Mouse (Mus musculus) embryo, embryonic 10.5 days (tissue): ENCODE results near the gene Gnao1.

Source experiments
- DNase-seq: peaks from one replicate; pipeline ENCODE4 v3.0.0-alpha.2; 2015; ENCODE audit warnings: low spot score

Gnao1 gene

GRCm38 (mm10) chr8:93896841-93897551 lies 87.2 kb downstream of the Gnao1 start:
- DNase-seq = no peak

DNA sequence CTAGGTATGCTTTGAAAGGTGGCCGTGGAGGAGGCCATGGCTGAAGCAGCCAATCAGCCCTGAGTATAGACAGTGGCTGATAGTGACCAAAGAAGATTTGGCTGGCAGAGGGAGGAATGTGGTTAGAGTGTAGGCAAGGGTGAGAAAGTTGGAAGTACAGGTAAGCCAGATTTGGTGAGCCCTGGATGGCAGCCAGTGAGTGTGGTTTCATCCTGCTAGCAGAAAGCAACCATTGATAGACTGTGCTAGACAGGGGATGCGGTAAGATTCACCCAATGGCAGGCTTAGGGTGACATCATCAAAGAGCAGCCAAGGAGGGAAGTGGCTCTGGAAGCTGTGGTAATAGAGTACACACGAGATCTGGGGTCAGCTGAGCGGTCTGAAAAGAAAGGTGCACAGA lies 88.8 kb downstream of the Gnao1 start:
- DNase-seq = no peak

DNA sequence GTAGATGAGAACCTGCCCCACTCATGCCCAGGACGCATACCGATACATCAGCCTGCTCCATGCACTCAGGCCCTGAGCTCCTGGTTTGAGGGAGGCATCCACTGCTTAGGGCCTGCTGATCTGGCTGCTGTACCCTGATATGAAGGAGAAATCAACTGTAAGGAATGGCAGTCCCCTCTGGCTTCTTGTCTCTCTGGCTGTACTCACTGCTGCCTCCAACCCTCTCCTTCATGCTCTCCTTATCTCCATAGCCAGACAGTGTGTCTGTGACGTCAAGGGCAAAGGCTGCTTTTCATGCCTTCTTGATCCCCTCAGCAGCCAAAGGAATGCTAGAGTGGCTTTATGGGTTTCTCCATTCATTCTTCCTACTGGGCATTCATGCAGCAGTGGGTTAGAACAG lies 92.3 kb downstream of the Gnao1 start:
- no peak for DNase-seq

GRCm38 (mm10) chr8:93906961-93907360 lies 97.2 kb downstream of the Gnao1 start:
- no peak for DNase-seq

GRCm38 (mm10) chr8:93907987-93908441 lies 98.2 kb downstream of the Gnao1 start:
- no peak for DNase-seq

DNA sequence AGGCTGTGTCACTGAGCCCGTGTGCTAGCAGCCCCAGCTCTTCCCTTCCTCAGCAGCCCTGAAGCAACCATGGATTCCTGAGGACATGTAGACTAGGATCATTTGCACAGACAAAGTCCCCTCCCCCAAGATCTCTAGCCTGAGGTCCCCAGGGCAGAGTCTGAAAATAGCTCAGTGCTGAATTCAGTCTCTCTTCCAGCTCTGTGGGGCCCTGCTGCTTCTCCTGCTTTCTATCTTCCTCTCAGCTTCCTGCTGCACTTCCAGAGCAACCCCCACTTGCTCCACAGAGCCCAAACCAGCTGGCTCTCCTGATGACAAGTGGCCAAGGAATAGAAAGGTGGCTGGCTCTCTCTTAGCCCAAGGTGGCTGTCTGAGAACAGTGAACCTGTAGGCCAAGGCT lies 98.8 kb downstream of the Gnao1 start:
- DNase-seq = peak; percentile 38

DNA sequence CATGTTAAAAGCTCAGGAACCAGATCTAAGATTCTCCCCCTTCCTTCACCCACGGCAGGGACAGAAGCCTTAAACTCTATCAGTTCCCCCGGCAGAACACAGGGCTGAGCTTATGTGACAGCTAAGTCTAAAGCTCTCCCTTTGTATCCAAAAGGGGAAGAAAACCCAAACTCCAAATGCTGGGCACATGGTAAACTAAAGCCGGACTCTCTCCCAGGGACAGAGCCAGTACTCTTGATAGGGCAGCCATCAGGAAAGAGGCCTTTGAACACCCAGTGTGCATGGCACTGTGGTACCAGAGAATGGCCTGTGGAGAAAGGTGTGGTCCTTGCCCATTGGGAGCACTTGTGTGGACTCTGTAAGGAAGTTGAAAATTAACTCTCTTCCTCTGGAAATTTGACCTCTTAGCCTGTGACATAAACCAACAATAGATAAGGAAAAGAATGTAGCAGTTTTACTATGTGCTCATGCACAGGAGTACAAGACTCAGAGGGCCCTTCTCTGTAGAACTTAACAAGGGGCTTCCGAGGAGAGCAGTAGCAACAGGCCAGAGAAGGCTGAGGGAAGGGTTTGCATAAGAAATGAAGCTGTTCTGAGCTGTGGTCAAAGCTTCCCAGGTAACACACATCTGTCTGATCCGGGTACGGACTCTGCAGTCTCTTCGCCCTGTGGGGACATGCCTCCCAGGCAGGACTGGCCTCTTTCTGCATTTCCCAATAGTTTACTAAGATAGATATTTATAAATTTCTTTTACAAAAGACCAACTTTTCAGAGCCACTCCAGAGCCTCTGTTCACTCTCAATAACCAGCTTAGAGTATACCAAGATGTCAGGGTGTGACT lies 102.2 kb downstream of the Gnao1 start:
- DNase-seq = no peak

DNA sequence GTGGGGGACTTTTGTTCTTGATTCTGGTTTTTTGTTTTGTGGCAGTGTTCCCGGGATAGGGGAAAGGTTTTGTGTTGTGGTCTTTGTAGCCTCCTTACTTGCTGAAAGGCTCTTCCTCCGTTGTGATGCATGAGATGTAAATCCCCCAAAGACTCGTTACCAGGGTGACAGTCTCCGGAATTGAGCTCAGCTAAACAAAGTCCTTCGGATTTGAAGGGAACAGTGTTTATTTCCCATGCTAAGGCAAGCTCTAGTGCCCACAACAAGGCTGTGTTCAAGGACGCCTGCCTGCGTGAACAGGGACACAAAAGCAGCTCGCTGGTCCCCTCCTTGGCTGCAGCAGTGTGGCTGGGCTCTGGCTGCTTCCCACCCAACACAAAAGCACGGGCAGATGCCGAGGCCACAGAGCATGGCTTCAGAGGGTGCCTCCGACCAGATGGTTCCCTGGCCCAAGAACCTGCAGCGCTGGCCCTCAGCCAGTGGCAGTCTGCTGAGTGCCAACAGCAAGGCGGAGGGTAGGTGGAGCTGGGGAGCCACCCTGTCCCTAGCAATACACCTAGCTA lies 108.2 kb downstream of the Gnao1 start:
- peak; percentile 81 for DNase-seq

DNA sequence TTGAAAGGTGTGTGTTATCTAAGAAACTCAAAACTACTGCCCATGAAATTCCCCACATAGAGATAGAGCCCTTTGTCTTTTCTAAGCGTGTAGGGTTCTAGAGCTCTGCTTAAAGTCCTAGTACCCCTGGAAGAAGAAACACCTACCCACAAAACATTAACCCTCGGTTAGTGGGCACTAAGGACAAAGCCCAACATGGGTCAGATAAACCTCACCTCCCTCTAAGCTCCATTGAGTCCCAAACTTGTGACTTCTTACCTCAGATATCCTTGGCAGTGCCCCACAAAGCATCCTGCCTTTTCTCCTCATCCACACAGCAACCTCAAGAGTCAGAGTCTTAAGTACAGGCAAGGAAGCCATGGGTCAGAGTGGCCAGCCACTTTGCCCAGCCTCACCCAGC lies 108.8 kb downstream of the Gnao1 start:
- no peak for DNase-seq

- DNase-seq = no peak
These were observed 109.7 kb downstream of the Gnao1 start for GRCm38 (mm10) chr8:93919422-93919821.

DNA sequence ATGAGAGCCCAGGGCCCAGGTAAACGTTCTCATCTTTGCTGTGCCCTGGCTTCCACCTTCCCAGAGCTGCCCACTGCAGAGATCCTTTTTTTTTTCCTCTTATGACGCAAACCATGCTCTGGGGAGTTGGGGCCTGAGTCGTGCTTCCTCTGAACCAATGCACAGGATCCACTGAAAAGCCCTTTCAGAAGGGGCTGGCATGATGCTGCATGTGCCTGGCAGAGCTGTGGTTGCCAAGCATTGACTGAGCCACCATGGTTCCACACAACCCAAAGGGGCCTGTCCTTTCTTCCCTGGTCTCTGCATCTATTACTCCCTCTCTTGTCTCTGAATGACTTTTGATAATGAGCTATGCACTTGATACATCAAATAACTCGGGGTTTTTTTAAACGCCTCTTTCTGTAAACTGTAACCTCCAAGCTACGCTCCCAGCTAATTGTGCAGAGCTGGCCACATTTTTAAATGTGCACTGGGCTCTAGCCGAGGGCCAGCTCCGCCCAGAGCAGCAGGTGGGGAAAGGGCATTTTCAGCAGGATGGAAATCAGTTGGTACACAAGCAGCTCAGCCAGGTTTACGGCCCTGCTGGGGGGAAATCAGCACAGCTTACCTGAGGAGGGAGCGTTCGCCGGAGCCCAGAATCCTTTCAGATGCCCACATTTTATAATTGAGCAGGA lies 110.3 kb downstream of the Gnao1 start:
- DNase-seq = no peak

- no peak for DNase-seq
These were observed 110.8 kb downstream of the Gnao1 start for GRCm38 (mm10) chr8:93920590-93920948.

- no peak for DNase-seq
These were observed 114.2 kb downstream of the Gnao1 start for GRCm38 (mm10) chr8:93923897-93924334.

DNA sequence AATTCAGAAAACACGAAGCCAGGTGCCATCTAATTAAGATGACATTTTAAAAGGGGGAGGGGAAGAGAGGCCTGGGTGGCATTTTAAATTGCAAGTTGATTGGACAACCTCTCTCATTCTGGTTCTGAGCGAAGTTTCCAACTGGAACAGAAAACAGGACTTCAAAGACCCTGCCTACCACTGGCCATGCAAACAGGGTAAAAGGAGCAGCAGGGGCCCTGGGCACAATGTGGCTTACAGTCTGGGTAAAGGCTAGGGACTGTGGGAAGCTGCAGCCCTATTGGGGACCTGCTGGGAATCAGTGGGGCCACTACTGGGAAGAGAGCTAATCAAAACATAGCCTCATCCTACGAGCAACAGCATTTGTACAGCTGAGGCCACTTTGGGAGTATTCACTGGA lies 115.7 kb downstream of the Gnao1 start:
- DNase-seq = no peak

- no peak for DNase-seq
These were observed 119.5 kb downstream of the Gnao1 start for GRCm38 (mm10) chr8:93929233-93929632.

DNA sequence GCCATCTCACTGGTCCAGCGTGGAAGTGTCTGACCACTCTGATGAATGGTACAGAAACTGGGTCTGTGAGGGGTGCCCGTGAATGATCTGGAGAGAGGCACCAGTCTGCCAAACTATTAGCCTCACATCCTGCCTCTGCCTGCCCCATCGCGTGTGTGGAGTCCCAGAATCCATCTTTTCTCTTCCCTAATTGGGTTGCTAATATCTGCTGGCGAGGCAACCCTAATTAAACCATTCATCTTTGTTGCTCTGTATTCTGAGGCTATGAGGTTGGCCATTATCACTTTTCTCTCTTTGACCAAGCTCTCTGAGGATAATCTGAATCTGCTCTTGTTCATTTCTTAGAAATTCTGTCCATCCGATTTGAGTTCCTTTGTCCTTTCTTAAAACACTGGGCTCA lies 121.6 kb downstream of the Gnao1 start:
- DNase-seq = no peak

GRCm38 (mm10) chr8:93932873-93933272 lies 123.1 kb downstream of the Gnao1 start:
- peak; percentile 86 for DNase-seq

DNA sequence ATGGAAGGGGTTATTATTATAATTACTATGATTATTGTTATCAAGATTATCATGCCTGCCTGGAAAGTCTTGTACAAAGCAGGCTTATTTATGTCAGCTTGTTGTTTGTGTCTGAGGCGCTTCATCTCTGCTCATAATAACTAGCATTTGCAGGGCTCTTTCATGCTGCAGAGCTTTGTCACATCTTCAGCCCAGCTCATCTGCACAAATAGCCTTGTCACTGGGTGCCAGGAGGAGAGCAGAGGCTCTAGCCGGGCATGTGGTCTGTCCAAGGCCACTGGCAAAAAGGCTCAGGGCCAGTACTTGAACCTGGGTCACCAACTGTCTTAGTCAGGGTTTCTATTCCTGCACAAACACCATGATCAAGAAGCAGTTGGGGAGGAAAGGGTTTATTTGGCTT lies 123.5 kb downstream of the Gnao1 start:
- DNase-seq = no peak

DNA sequence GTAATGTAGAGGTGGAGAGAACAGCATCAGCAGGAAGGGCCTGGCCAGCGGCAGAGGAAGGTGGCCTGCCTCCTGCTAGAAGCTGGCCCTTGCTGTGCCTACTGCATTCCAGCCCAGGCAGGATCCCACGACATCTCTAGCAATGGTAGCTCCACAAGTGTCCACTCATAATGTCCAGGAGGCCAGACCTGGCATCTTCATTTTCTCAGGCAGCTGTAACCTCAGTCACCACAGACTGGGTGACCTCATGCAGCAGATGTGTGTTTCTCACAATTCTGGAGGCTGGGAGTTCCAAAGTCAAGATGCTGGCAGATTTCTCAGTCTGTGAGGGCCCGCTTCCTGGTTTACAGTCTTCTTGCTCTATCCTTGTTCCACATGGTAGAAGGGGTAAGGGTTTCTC lies 128.4 kb downstream of the Gnao1 start:
- DNase-seq = no peak

DNA sequence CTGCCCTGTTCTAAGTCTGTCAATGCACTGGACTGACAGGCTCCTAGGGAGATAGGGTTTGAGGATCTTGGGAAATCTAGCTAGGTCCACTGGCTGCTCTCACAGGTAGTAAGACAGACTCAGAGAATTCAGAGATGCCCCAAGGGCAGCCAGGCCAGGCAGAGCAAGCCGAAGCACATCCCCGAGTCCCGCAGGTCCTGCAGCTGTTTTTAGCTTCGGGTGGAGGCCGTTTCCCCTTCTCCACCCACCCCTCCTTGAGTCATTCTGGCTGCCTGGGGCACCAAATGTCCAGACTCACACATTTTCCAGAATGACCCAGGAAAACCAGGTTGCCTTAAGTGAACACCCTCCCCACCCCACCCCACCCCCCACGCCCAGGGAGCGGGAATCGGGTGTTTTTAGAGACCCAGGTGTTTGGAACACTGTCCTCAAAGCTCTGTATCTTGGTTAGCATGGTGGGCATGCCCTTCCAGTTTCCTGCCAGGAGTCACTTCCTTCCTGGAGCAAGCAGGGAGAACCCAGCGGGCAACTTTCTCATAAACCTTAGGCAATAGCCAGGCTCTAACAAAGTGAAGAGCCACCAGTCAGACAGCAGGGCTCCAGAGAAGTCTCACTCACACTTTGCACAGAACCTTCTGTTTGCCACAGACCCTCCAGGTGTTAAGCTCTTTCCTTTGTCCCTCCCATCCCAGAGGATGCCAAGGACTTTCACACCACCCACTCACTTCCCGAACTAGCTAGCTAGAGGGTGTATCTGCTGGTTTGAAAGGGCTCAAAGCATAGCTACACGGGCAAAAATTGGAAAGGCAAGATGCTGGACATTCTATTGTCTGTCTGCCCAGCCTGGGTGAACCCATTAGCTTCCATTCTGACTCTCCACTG lies 131.0 kb downstream of the Gnao1 start:
- DNase-seq = no peak

GRCm38 (mm10) chr8:93941636-93942054 lies 131.9 kb downstream of the Gnao1 start:
- no peak for DNase-seq

DNA sequence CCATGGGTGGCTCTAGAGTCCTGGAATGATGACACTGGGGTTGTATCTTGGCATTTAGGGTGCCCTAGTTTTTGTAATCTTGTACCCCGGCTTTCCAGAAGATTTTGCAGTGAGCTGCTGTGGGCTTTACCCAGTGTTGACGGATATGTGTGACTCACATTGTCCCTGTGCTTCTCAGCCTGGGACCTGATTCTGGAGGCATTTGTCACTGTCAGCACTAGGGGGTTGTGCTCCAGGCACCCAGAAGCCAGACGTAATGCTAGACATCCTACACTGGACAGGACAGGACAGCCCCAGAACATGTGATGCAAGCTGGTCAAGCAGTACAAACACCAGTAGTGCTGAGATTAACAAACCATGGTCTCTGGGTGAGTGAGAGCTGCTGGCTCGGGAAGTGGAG lies 136.0 kb downstream of the Gnao1 start:
- DNase-seq = no peak
